Mouse (Mus musculus): ENCODE measurements around the gene Tcaf2. TPM values are rescaled to one million over a fixed set of nuclear protein-coding genes. Genes with fewer than 3 reads are reported as not detected.
A peak's percentile ranks its signal among the peaks of the same experiment; 100 is the strongest.

The Tcaf2 gene
- 1 to 10 TPM; 1.2 to 2.0 (median 1.5) TPM for total RNA-seq (2022)

DNA sequence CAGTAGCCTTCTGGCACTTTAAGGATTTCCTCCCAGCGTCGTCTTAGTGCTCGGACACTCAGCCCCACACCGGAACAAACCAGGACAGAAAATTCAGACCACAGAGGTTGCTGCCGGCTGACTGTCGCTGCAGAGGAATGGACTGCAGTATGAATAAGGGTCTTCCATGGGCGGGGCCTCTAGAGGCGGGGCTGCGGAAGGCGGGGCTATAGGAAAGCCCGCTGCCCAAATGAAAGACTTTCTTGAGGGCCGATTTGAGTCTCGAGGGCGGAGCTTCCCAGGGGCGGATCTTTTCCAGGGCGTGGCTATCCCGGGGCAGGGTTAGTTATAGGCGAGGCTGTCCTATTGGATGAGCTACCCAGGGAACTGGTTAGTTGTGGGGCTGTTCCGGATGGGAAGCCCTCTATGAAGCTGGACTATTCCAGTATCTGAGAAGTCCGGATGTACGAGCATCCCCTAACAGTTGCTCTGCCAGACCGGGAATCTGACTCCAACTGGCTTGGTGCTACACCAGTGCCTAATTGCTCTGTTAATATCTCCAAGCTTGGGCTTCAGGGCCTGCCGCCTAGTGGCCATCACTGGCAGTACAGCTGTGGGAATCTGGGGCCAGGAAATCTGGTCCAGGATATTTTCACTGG is at the start of gene Tcaf2:
Gene Tcaf2 (minus strand): TSS at position 343 of the 638 bp plus-strand sequence.
- peak; percentile 88 to 92 for DNase-seq (ENCODE audit: low spot score in 2 of 2)

GRCm38 (mm10) chr6:42692517-42693190 is 47.6 kb upstream of the Tcaf2 start:
- DNase-seq (ENCODE audit: low spot score in 2 of 2), result peak; percentile 50 to 67

DNA sequence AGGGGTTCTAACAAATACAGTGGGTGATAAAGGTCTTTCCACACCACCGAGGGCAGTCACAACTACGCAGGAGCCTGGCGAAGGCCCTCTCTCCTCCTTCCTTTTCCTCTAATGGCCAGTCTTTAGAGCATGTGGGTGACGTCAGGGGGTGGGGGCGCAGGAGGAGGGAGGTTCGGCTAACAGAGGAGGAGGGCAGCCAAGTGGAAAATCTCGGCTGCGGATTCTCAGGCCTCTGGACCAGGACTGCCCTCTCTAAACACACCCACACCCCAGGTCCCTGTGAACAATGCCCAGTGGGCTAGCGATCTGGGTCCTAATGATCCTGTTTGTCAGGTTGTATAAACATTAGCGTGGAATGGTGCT is 47.1 kb upstream of the Tcaf2 start:
- peak; percentile 55 to 72 for DNase-seq (ENCODE audit: low spot score in 2 of 2)

GRCm38 (mm10) chr6:42689761-42690160 is 44.7 kb upstream of the Tcaf2 start:
- DNase-seq (ENCODE audit: low spot score in 2 of 2), result no peak

DNA sequence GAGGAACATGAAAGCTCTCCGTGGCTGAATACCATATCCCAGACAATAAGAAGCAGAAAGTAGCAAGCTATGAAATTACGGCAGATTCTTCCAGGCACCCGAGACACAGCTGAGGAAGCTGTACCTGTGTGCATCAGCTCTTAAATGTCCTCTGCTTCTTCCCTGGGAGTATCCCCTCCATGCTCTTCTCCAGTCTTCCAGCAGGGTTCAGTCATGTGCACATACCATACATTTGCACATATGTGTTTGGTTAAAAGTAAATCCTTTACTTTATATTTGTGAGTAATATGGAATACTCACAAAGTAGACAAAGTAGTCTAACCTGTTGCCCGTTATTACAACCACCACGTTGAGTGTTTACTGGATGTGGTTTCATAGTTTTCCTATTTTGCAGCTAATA is 42.9 kb upstream of the Tcaf2 start:
- no peak for DNase-seq (ENCODE audit: low spot score in 2 of 2)

GRCm38 (mm10) chr6:42680077-42680476 is 35.0 kb upstream of the Tcaf2 start:
- DNase-seq (ENCODE audit: low spot score in 2 of 2), result no peak

GRCm38 (mm10) chr6:42676011-42676410 is 31.0 kb upstream of the Tcaf2 start:
- no peak for DNase-seq (ENCODE audit: low spot score in 2 of 2)

GRCm38 (mm10) chr6:42671767-42672166 is 26.7 kb upstream of the Tcaf2 start:
- DNase-seq (ENCODE audit: low spot score in 2 of 2), result no peak

GRCm38 (mm10) chr6:42667722-42668121 is 22.7 kb upstream of the Tcaf2 start:
- no peak for DNase-seq (ENCODE audit: low spot score in 2 of 2)

- peak in 1 of 2 experiments; percentile 26 for DNase-seq (ENCODE audit: low spot score in 2 of 2)
Measured at GRCm38 (mm10) chr6:42661739-42662138, 16.7 kb upstream of the Tcaf2 start.

- DNase-seq (ENCODE audit: low spot score in 2 of 2), result no peak
Measured at GRCm38 (mm10) chr6:42634393-42634792, 10.7 kb downstream of the Tcaf2 start.

GRCm38 (mm10) chr6:42631395-42631794 is 13.7 kb downstream of the Tcaf2 start:
- DNase-seq (ENCODE audit: low spot score in 2 of 2), result no peak

DNA sequence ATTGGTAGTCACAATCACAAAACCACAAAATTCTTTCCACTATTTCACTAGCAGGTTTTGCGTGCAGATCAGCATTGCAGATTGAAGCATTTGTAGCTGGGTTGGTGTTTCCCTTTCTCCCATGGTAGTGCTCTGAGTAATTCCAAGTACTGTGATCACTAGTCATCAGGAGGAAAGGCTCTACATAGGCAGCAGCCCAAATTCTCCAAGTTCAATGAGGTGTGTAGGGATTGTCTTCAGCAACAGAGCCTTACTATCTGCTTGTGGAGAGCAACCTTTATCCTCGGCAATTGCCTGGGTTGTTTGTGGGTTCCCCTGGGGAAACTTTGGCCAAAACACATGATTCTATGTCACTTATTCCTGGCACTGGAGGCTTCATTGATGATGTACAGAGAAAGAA is 28.1 kb downstream of the Tcaf2 start:
- no peak for DNase-seq (ENCODE audit: low spot score in 2 of 2)

DNA sequence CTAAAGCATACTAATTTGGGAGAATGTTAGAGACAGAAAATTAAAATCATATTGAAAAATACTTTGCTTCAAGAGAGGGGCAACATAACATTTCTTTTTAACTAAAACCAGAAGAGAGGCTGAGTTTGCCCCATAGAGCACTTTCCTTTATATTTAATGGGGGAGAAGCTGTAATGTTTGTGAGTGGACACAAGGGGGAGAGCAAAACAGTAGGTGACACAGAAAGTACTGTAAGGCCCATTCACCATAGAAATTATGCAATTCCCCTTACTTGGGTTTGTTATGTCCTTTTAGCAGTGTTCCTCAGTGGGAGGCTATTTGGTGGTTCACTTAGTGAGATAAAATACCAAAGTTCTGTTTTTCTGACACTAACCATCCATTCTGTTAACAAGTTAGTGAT is 32.8 kb downstream of the Tcaf2 start:
- no peak for DNase-seq (ENCODE audit: low spot score in 2 of 2)

DNA sequence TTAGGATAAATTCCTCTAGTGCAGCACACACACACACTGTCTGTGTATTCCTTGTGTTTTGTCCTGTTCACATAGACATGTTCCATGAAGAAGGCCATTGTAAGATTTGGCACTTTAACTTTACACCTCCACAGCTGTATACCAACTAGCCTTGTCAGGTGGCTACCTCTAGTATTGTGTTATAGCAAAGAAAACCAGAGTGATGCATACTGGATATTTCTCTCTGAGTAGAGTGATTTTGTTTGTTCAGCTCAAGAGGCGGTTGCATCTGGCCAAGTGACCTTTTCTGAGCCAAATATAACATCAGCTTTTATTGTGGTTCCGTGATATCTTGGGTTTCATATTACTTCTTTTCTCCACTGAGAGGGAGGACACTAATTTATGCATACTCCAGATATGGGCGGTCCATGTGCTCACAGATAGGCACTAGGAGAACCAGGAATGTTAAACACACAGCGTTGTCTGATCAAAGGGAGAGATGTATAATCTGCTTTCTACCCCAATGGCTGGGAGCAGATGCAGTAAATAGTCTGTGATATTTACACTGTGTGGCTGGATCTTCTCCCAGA is 34.0 kb downstream of the Tcaf2 start:
- no peak for DNase-seq (ENCODE audit: low spot score in 2 of 2)

DNA sequence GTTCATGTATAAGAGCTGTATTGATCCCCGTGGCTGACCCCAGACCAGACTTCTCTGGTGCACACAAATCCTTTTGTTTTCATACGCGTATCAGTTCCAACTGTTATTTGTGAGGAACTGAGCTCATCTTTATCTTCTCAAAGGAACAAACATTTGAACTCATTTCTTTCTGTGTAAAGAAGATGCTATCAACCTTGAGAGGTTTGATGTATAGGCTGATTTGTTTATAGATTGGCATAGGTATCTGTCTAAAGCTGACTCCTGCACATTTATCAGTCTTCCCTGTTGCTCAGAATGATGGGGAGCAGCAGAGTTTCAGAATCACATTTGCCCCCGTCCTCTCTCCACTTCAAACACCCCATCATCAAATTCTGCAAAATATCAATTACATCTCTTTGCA is 47.5 kb downstream of the Tcaf2 start, which contains the start of gene Tcaf3:
Gene Tcaf3 (minus strand): TSS at position 101 of the 400 bp plus-strand sequence.
- DNase-seq (ENCODE audit: low spot score in 2 of 2), result no peak

DNA sequence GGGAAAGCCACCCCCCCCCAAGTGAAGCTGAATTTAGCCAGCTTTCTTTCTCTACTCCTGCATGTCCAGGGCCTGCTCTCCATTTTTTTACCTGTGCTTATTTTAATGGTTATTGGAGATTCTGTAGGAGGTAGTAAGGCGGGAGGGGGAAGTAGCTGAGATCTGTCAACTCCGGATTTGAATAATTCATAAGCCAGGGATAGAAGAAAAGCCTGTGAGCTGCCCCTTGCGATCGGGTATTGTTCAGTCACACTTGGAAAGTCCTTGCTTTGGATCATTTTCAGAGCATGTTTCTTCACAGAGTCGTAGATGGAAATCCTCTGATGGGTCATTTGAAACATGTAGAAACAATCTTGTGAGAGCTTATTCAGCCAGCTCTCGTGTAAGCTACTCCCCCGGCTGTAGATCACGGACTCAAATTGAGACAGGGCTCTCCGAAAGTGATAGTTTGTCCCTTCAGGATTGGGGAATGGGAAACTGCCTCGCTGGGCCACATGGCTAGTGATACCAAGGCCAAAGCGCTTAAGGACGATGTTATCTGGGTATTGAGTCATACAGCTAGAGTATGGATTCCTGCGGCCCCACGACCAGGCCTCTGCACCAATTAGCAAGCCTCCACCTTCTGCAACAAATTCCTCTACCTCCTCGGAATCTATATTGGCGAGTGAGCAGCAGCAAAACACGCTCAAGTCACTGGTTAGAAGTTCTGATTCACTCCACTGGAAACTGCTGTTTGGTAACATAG is 51.7 kb downstream of the Tcaf2 start:
- no peak for DNase-seq (ENCODE audit: low spot score in 2 of 2)

GRCm38 (mm10) chr6:42586569-42586968 is 58.5 kb downstream of the Tcaf2 start:
- DNase-seq (ENCODE audit: low spot score in 2 of 2), result no peak

GRCm38 (mm10) chr6:42583488-42583872 is 61.6 kb downstream of the Tcaf2 start:
- DNase-seq (ENCODE audit: low spot score in 2 of 2), result peak in 1 of 2 experiments; percentile 21

- no peak for DNase-seq (ENCODE audit: low spot score in 2 of 2)
Measured at GRCm38 (mm10) chr6:42582741-42583487, 62.1 kb downstream of the Tcaf2 start.

DNA sequence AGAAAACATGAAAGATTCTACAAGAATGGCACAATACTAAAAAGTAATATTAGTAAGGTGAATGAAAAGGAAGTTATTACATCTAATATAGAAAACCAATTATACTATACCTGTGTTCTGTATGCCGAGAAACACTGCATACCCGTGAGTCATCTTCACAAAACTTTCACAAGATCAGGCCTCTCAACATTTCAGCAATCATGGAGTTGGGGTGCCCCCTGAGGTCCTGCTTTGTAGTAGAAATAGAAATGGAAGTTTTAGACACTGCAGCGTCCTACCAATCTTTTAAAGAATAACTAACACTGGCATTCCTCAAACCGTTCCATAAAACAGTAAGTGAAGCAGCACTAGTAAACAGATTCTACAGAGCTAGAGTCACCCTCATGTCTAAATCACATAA is 66.4 kb downstream of the Tcaf2 start:
- DNase-seq (ENCODE audit: low spot score in 2 of 2), result no peak
